ENCODE assay signal across 12 mouse cellular contexts in genomic region chr15:30570254-30570800, GRCm38 (mm10).
DNase-seq lines count a peak whose midpoint lies in the region; ATAC-seq and TF ChIP-seq lines count a peak whose summit lies in the region.
"Had no signal": no experiment of that assay in that cellular context is flagged by ENCODE, and none has a peak within 500 bp of the region (broad histone marks: within the 10 kb centered on the region; RNA-seq: fewer than 3 reads in every experiment).

No protein-coding gene starts in this region.

- TF ChIP-seq CTCF in left cerebral cortex, adult 2 months (IDR thresholded peaks at IDR 0.05) = no peak
- TF ChIP-seq CTCF in cerebellum, adult 2 months (IDR thresholded peaks at IDR 0.05; ENCODE audit: borderline replicate concordance, insufficient read depth, low read depth, low read length) = no peak

- H3K4me2 ChIP-seq in embryonic facial prominence, embryonic 14.5 days (ENCODE audit: low read depth, low read length) = no peak overlapping the region
- H3K4me2 ChIP-seq: heart, embryonic 11.5 days; kidney, embryonic 15.5 days; lung, embryonic 15.5 days had no signal

- H3K36me3 ChIP-seq in embryonic facial prominence, embryonic 14.5 days (ENCODE audit: control insufficient read depth, insufficient read depth, low read length) = no peaks in the 10 kb centered on the region
- H3K36me3 ChIP-seq in embryonic facial prominence, embryonic 10.5 days (replicated peaks) = no peaks in the 10 kb centered on the region
- H3K36me3 ChIP-seq: kidney, embryonic 15.5 days; lung, embryonic 15.5 days had no signal

- intact Hi-C loops in left cerebral cortex, adult 2 months (cut with DNase I) = no loop called here
- intact Hi-C loops in left cerebral cortex, postnatal 4 days (cut with DNase I) = no loop called here

- H3K4me1 ChIP-seq in embryonic facial prominence, embryonic 14.5 days (ENCODE audit: control insufficient read depth, insufficient read depth, low read length) = no peaks in the 10 kb centered on the region
- 0 out of 2 replicates have a peak, but pooled peaks cover 4% of the 10 kb centered on the region for H3K4me1 ChIP-seq in embryonic facial prominence, embryonic 10.5 days
- no peaks in the 10 kb centered on the region; the same call in 1 of the 2 replicates for H3K4me1 ChIP-seq in cerebellum, adult 2 months (ENCODE audit: control insufficient read depth, insufficient read depth, low read length)
- H3K4me1 ChIP-seq: kidney, embryonic 15.5 days; lung, embryonic 15.5 days had no signal

- 62% methylated on average over 8 of the region's 8 CpGs for WGBS in embryonic facial prominence, embryonic 14.5 days
- WGBS in embryonic facial prominence, embryonic 10.5 days = 75% methylated on average over 8 of the region's 8 CpGs
- 16% methylated on average over 8 of the region's 8 CpGs for WGBS in cerebellum, adult 2 months

- H3K9ac ChIP-seq in embryonic facial prominence, embryonic 14.5 days (ENCODE audit: low read depth, low read length) = no peak overlapping the region
- H3K9ac ChIP-seq: kidney, embryonic 15.5 days; lung, embryonic 15.5 days had no signal

- H3K9me3 ChIP-seq in embryonic facial prominence, embryonic 14.5 days (ENCODE audit: control insufficient read depth, low read length) = no peaks in the 10 kb centered on the region
- H3K9me3 ChIP-seq in embryonic facial prominence, embryonic 10.5 days = no peaks in the 10 kb centered on the region
- H3K9me3 ChIP-seq: kidney, embryonic 15.5 days; lung, embryonic 15.5 days had no signal

- H3K4me3 ChIP-seq in embryonic facial prominence, embryonic 14.5 days (ENCODE audit: low read depth, low read length) = no peak overlapping the region
- H3K4me3 ChIP-seq in embryonic facial prominence, embryonic 10.5 days = no peak overlapping the region
- no peak overlapping the region for H3K4me3 ChIP-seq in left cerebral cortex, adult 2 months
- no peak overlapping the region for H3K4me3 ChIP-seq in cerebellum, adult 2 months (replicated peaks; ENCODE audit: insufficient read depth, low read depth, low read length)
- H3K4me3 ChIP-seq: kidney, embryonic 15.5 days; lung, embryonic 15.5 days had no signal

- H3K27ac ChIP-seq in embryonic facial prominence, embryonic 14.5 days (replicated peaks; ENCODE audit: low read depth, low read length) = no peak overlapping the region
- H3K27ac ChIP-seq in embryonic facial prominence, embryonic 10.5 days (replicated peaks) = no peak overlapping the region
- peak overlapping the region; percentile 71 for H3K27ac ChIP-seq in left cerebral cortex, adult 2 months
- no peak overlapping the region for H3K27ac ChIP-seq in cerebellum, adult 2 months (ENCODE audit: insufficient read depth, low read length)
- H3K27ac ChIP-seq: kidney, embryonic 15.5 days; lung, embryonic 15.5 days had no signal

- peak; percentile 10 for DNase-seq in embryonic facial prominence, embryonic 14.5 days (ENCODE audit: low spot score)
- no peak for DNase-seq in embryonic facial prominence, embryonic 10.5 days (ENCODE audit: low spot score)
- peak in 1 of 2 experiments; percentile 29 for DNase-seq in left cerebral cortex, adult 2 months (ENCODE audit: extremely low spot score in 1 of 2, low spot score in 2 of 2)
- DNase-seq in left cerebral cortex, postnatal 4 days = no peak
- DNase-seq in cerebellum, adult 2 months = peak; percentile 23 to 51
- DNase-seq in layer of hippocampus, adult 9-10 months (ENCODE audit: low spot score) = peak; percentile 52
- DNase-seq in heart, adult 9 months (ENCODE audit: low spot score in 2 of 2) = no peak
- DNase-seq in kidney, postnatal 10 days = no peak
- DNase-seq: adrenal gland, postnatal 36 days had no signal

- H3K27me3 ChIP-seq in embryonic facial prominence, embryonic 14.5 days (replicated peaks; ENCODE audit: control insufficient read depth, insufficient read depth, low read length) = no peaks in the 10 kb centered on the region
- no peaks in the 10 kb centered on the region for H3K27me3 ChIP-seq in embryonic facial prominence, embryonic 10.5 days (replicated peaks; ENCODE audit: low read depth, poor library complexity, severe bottlenecking)
- H3K27me3 ChIP-seq in cerebellum, adult 2 months (ENCODE audit: control insufficient read depth, insufficient read depth, low read length) = no peaks in the 10 kb centered on the region
- H3K27me3 ChIP-seq: kidney, embryonic 15.5 days; lung, embryonic 15.5 days had no signal

- TF ChIP-seq POLR2A in cerebellum, adult 2 months (IDR thresholded peaks at IDR 0.05; ENCODE audit: borderline replicate concordance, insufficient read depth, low read length) = no peak

- ATAC-seq in embryonic facial prominence, embryonic 14.5 days (ENCODE audit: low read depth) = no peak; the same call in 1 of the 2 replicates

Comparison
In these comparisons a context has a peak if more than half of its experiments do, and no peak if none do; other contexts are left out.
1. DNase-seq: peak in embryonic facial prominence, embryonic 14.5 days (single experiment), cerebellum, adult 2 months (2 of 2) and layer of hippocampus, adult 9-10 months (single experiment); none in embryonic facial prominence, embryonic 10.5 days (single experiment), left cerebral cortex, postnatal 4 days (single experiment), heart, adult 9 months (0 of 2) and kidney, postnatal 10 days (single experiment).